Mouse (Mus musculus) G1E (cell line): ENCODE measurements around the gene Pbxip1. TPM values are rescaled to one million over a fixed set of nuclear protein-coding genes. Genes with fewer than 3 reads are reported as not detected.
"Not testable (repeated sequence)": the region's sequence is repeated elsewhere in the genome, so short reads cannot be mapped to it uniquely, and the experiment has no call there.

ENCODE experiments used
- ATAC-seq: 2 replicates; pipeline ENCODE4 v1.8.0; 2016; ENCODE audit warnings: mild to moderate bottlenecking; ENCODE audit not compliant: insufficient number of reproducible peaks, poor library complexity, low FRiP score, severe bottlenecking; ENCODE audit errors: extremely low read depth
- DNase-seq: peaks from one replicate; pipeline ENCODE4 v3.0.0; 2012; ENCODE audit warnings: low spot score
- H3K27me3 ChIP-seq: 2 replicates; pipeline ENCODE4 v1.6.1; 2012; ENCODE audit warnings: mild to moderate bottlenecking, low read length, inconsistent platforms; ENCODE audit not compliant: insufficient read depth
- H3K36me3 ChIP-seq: replicated peaks from 2 replicates; pipeline ENCODE3; 2012; ENCODE audit warnings: mild to moderate bottlenecking, inconsistent platforms
- H3K4me1 ChIP-seq: 2 replicates; pipeline ENCODE4 v1.6.1; 2012; ENCODE audit warnings: low read depth, low read length, inconsistent platforms, mixed read lengths; ENCODE audit not compliant: insufficient read depth
- H3K4me3 ChIP-seq: 2 replicates; pipeline ENCODE4 v1.5.1; 2012; ENCODE audit warnings: low read depth, mild to moderate bottlenecking, inconsistent platforms, low read length, moderate library complexity, mixed read lengths
- H3K9me3 ChIP-seq: replicated peaks from 2 replicates; pipeline ENCODE4 v1.6.1; 2012; ENCODE audit warnings: inconsistent platforms
- CTCF ChIP-seq: IDR thresholded peaks from 2 replicates; pipeline ENCODE4 v1.5.1; 2012; ENCODE audit warnings: low read depth, low read length, inconsistent platforms, mixed read lengths
- GATA1 ChIP-seq: IDR thresholded peaks from 2 replicates; pipeline ENCODE4 v1.6.1; 2012; ENCODE audit warnings: borderline replicate concordance, low read length, inconsistent platforms, mixed read lengths
- GATA2 ChIP-seq: IDR thresholded peaks from 2 replicates; pipeline ENCODE4 v1.6.1; 2012; ENCODE audit warnings: low read depth, low read length, inconsistent platforms, borderline replicate concordance
- POLR2AphosphoS5 ChIP-seq: IDR thresholded peaks from 2 replicates; pipeline ENCODE4 v1.6.1; 2012; ENCODE audit warnings: low read depth, low read length, inconsistent platforms; ENCODE audit not compliant: insufficient replicate concordance
- TAL1 ChIP-seq: conservative IDR thresholded peaks from 2 replicates; pipeline ENCODE4 v1.6.1; 2012; ENCODE audit warnings: low read depth, low read length, inconsistent platforms, mixed read lengths
- polyA plus RNA-seq: library from polyadenylated mRNA; stranded (reverse); fragments of >175 nt; gene quantifications from 2 replicates; pipeline ENCODE4 v1.2.3, GENCODE M21; 2012
- total RNA-seq, 2 experiments: library from RNA; stranded (forward) in 1 of 2; stranded (reverse) in 1 of 2; fragments of 200-1000 nt in 1 of 2; fragments of >200 nt in 1 of 2; fragmentation: Nextera tagmentation in 1 of 2; gene quantifications; 2 replicates each; pipeline ENCODE4 v1.2.3; 2014 to 2017

Pbxip1 gene
- total and polyA plus RNA-seq, 3 experiments: 9.0 to 16.4 (median 12.1) TPM

DNA sequence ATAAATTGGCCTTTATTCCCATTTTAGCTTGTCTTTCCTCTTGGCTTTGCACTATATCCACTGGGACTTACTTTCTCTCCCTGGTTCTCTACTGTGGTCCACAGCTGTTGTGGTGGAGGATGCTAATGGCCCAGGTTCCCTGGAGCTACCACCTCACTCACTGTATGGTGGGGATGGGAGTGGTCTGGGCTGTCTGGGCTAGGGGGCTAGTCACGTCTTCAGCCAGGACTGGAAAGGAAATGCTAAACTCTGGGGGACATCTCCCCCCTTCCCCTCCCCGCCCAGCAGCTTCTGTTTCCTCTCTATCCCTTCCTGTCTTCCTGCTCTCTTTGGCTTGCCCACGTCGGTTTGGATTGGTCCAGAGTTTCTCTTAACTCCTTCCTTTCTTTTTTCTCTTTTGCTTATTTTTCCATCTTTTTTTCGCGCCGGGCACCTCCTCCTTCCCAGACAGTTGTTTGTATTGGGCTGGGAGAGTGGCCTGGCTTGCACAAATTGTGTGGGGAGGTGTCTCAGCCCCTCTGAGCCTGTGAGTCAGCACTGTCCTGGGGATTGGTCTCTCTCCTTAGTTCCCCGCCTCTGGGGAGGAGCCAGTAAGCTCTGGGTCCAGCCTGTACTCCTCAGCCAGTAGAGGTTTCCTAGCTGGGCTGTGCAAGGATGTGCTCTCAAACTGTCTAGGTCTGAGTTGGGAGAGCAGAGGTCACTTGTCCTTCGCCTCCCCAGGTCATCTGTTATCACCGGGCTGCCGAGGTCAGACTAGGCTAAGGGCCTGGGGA is 15.3 kb upstream of the Pbxip1 start:
- DNase-seq: peak; percentile 89
- ATAC-seq: peak; percentile 64
- peaks cover 55% of the 10 kb centered on the region for H3K36me3 ChIP-seq
- H3K4me3 ChIP-seq: peak overlapping the region; percentile 68
- no peaks in the 10 kb centered on the region for H3K27me3 ChIP-seq
- TF ChIP-seq GATA2 (no peak), CTCF (no peak), TAL1 (no peak), GATA1 (no peak), POLR2AphosphoS5 (no peak)
- H3K4me1 ChIP-seq: peaks cover 79% of the 10 kb centered on the region
- no peaks in the 10 kb centered on the region for H3K9me3 ChIP-seq

DNA sequence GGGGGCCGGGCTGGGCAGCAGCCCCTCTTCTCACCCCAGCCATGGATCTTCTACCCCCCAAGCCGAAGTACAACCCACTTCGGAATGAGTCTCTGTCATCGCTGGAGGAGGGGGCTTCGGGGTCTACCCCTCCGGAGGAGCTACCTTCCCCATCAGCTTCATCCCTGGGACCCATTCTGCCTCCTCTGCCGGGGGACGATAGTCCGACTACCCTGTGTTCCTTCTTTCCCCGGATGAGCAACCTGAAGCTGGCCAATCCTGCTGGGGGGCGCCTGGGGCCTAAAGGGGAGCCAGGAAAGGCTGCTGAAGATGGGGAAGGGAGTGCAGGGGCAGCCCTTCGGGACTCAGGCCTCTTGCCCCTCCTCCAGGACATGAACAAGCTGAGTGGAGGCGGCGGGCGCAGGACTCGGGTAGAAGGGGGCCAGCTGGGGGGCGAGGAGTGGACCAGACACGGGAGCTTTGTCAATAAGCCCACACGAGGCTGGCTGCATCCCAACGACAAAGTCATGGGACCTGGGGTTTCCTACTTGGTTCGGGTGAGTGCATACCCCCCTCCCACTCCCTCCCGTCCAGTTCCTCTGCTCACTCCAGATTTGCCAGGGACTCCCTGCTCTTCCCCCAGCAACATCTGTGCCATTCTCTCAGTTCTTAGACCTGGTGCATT is 14.6 kb upstream of the Pbxip1 start:
- Histone ChIP-seq H3K4me3 (peak overlapping the region; percentile 68), H3K9me3 (no peaks in the 10 kb centered on the region), H3K4me1 (peaks cover 78% of the 10 kb centered on the region), H3K36me3 (peaks cover 56% of the 10 kb centered on the region), H3K27me3 (no peaks in the 10 kb centered on the region)
- DNase-seq (no peak), ATAC-seq (no peak)
- TF ChIP-seq CTCF (no peak), GATA1 (no peak), TAL1 (no peak), GATA2 (no peak), POLR2AphosphoS5 (no peak)

DNA sequence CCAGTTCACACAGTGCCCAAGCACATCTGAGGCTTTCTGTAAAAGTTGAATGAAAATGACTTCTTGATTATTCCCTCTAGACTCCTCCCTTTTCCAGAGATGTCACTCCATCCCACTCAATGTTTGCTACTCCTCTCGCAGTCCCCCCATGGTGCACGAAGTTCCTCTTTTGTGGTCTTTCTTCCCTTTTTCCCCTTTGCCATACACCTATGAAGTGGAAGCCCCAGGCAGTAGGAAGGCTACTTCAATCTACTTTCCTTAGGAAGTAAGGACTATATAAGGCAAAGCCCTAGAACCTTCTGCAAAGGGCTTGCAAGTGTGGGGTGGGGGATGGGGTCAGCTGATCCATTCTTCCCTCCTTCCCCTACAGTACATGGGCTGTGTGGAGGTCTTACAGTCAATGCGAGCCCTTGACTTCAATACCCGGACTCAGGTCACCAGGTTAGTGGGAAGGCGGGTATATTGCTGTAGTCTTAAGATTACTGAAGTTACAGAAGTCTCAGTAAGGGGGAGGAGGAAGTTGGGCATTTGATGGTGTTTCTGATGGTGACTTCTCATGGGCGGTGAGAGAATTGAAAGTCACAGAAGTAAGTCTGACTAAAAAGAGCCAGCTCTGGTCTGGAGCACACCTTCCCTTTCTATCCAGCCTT is 13.8 kb upstream of the Pbxip1 start:
- Histone ChIP-seq H3K9me3 (no peaks in the 10 kb centered on the region), H3K4me1 (peaks cover 78% of the 10 kb centered on the region), H3K36me3 (peaks cover 64% of the 10 kb centered on the region), H3K27me3 (no peaks in the 10 kb centered on the region), H3K4me3 (no peak overlapping the region)
- DNase-seq (no peak), ATAC-seq (no peak)
- no peak for TF ChIP-seq GATA2
- no peak for TF ChIP-seq CTCF
- no peak for TF ChIP-seq GATA1
- no peak for TF ChIP-seq POLR2AphosphoS5
- no peak for TF ChIP-seq TAL1

DNA sequence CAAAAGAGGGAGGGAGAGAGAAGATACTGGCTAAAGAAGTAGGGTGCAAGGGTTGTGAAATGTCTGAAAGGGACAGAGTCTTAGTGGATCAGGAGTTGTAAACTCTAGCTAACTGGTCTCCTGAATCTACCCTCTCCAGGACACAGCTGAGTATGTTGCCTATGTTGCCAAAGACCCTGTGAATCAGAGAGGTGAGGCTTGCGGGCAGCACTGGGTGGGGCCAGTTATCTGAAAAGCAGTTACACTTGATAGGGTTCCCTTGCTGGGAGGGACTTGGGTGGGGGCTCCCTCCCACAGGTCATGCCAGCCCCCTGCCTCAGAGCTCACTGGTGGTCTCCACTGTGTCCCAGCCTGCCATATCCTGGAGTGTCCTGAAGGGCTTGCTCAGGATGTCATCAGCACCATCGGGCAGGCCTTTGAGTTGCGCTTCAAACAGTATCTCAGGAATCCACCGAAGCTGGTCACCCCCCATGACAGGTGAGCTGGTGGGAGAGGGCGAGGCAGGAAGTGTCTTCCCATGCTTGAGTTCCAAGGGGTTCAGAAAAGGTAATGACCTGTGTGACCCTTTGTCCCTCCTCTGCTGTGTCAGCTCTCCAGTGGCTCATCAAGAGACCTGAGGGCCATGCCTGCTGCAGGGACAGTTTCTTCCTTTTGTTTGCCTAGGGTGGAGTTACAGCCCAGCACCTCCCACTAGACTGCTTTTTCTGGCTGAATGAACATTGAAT is 11.9 kb upstream of the Pbxip1 start:
- Histone ChIP-seq H3K9me3 (no peaks in the 10 kb centered on the region), H3K36me3 (peaks cover 74% of the 10 kb centered on the region), H3K27me3 (no peaks in the 10 kb centered on the region), H3K4me3 (peak overlapping the region; percentile 58; the same call in 1 of the 2 replicates), H3K4me1 (peaks cover 74% of the 10 kb centered on the region)
- DNase-seq (peak; percentile 10), ATAC-seq (no peak)
- TF ChIP-seq TAL1 (no peak), GATA2 (no peak)

DNA sequence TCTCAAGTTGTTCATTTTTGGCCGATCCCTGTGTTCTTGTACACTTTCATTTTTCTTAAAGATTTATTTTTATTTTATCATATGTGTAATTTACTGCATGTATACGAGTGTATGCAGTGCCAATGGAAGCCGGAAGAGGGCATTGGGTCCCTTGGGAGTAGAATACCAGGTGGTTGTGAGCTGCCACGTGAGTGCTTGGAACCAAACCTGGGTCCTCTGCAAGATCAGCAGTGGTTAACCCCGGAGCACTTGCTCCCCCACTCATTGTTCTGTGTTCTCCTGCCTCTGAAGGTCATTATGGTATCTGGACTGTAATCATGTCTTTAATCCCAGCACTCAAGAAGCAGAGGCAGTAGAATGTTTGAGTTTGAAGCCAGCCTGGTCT is 11.4 kb upstream of the Pbxip1 start:
- Histone ChIP-seq H3K36me3 (peaks cover 76% of the 10 kb centered on the region), H3K9me3 (no peaks in the 10 kb centered on the region), H3K4me3 (no peak overlapping the region; the same call in 1 of the 2 replicates), H3K27me3 (no peaks in the 10 kb centered on the region), H3K4me1 (peaks cover 71% of the 10 kb centered on the region)
- DNase-seq (no peak), ATAC-seq (no peak)
- no peak for TF ChIP-seq CTCF
- TF ChIP-seq POLR2AphosphoS5: no peak
- TF ChIP-seq TAL1: no peak
- no peak for TF ChIP-seq GATA2
- TF ChIP-seq GATA1: no peak

DNA sequence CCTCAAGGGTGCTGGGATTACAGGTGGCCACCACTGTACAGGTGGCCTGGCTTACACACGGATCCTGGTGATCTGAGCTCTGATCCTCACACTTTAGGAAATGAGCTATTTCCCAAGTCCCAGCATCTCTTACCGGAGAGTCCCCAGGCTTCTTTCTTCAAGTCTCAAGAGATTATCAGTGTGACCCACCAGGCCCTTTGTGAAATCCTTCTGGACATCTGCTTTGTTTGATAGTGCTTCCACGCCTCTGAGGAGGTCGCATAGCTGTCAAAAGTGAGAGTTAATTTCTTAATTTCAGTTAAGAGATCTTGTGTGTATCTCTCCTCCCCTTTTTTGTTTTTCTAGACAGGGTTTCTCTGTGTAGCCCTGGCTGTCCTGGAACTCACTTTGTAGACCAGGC is 10.6 kb upstream of the Pbxip1 start:
- H3K9me3 ChIP-seq: no peaks in the 10 kb centered on the region
- peaks cover 71% of the 10 kb centered on the region for H3K4me1 ChIP-seq
- DNase-seq (no peak), ATAC-seq (no peak)
- H3K27me3 ChIP-seq: no peaks in the 10 kb centered on the region
- peaks cover 76% of the 10 kb centered on the region for H3K36me3 ChIP-seq
- H3K4me3 ChIP-seq: no peak overlapping the region; the same call in 1 of the 2 replicates
- TF ChIP-seq POLR2AphosphoS5 (no peak), TAL1 (0 out of 2 replicates have a peak, but pooled peaks have one; percentile 19)

DNA sequence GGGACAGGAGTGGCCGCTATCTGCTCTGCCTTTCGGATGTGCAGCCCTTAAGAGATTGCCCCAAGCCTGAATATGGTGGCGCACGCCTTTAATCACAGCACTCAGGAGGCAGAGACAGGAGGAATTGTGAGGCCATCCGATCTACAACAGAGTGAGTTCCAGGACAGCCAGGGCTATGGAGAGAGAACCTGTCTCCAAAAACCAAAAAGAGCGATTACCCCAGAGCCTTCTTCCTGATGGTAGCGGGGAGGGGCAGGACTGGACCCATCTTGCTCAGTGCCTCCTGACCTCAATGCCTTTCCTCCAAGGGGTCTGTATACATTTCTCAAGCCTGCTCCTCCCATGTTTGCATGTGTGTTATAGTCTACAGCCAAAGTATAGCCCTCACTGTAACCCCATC is 7.5 kb upstream of the Pbxip1 start:
- not testable (repeated sequence) for H3K27me3 ChIP-seq
- peaks cover 74% of the 10 kb centered on the region for H3K36me3 ChIP-seq

More for the DNA sequence above, 7.5 kb upstream of the Pbxip1 start:
- H3K9me3 ChIP-seq, H3K4me3 ChIP-seq, ATAC-seq, DNase-seq: not testable (repeated sequence)
- H3K4me1 ChIP-seq: peaks cover 60% of the 10 kb centered on the region
